Mouse (Mus musculus) heart, postnatal 4 days (tissue): ENCODE measurements around the gene Kif1b. TPM values are rescaled to one million over a fixed set of nuclear protein-coding genes. Genes with fewer than 3 reads are reported as not detected.

Experiments
- DNase-seq: peaks from one replicate; pipeline ENCODE4 v3.0.0; 2021
- total RNA-seq, 2 experiments: library from RNA; stranded (reverse); gene quantifications; 2 replicates each; pipeline ENCODE4 v1.2.3; 2021

Gene Kif1b
- total RNA-seq, 2 experiments from 2014 or later = 139 to 143 TPM

DNA sequence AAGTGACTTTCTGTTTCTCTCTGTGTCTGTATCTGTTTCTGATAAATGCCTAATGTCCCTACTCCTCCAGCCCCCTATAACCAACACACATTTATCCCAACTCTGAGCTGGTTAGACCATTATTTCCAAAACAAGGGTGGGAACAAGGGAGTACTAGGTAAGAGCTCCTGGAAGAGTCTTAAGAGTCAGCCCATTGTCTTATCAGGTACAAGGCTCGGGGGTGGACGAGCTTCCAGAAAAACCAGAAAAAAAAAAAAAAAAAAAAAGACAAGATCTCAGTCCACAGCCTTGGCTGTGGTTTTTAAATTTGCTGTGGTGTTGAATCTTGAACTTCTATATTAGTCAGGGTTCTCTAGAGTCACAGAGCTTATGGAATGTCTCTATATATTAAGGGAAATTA lies 139.5 kb downstream of the Kif1b start:
- no peak for DNase-seq

DNA sequence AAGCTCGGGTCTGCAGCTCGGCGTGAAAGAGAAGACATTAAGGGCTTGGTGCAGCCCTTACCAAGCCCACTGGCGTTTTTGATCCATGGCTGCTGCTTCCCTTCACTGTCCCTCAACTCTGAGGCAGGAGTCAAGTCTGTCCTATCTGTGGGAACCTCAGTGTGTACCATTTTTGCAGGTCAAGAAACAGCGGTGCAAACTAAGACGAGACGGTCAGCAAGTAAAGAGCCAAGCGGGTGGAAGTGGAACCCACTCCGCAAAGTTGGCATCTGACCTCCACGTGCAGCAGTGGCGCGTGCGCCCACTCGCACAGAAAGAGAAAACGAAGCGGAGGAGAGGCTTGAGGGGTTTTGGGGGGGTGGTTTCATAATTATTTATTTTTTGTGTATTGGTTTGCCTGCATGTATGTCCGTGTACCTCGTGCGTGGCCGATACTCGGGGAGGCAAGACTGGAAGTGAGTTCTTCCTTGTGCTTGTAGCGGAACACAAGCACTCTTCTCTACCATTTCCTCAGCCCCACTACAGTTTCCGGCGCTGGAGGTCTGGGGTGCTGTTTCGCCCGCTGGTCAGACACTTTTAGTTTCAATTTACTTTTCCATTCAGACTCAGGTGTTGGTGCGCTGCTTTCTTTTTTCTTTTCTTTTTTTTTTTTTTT lies 140.4 kb downstream of the Kif1b start:
- DNase-seq = peak; percentile 24

DNA sequence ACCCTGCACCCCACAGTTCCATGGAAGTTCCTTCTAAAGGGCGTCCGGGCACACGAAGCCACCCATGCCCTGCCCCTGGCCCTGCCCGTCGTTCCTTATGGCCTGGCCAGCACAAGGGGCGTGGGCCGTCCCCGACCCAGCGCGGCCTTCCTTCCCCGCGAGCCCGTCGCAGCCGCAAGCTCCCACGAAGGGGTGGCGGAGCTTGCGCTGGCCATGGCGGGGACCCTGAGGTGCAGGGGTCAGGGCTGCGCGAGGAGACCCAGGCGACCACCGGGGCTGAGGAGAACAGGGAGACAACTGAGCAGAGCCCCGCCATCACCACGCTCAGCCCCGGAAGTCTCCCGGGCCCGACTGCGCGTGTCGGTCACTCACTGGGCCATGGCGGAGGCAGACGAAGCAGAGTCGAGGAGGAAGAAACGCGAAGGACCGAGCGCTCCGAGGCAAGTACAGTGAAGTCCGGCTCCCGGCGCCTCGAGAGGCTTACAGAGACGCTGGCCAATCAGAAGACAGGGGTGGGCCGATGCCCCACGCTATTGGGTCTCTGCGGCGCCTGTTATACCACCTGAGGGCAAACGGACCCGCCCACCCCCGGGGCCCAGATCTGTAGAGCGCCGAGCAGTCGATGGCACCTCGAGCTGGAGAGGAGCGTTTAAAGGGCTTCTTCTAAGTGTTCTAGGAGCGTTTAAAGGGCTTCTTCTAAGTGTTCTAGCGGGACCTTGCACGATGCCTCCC lies 141.1 kb downstream of the Kif1b start, which contains the start of gene Pgd:
Pgd (minus strand) TSS at position 557 of the 732 bp plus-strand sequence.
- DNase-seq = peak; percentile 97

DNA sequence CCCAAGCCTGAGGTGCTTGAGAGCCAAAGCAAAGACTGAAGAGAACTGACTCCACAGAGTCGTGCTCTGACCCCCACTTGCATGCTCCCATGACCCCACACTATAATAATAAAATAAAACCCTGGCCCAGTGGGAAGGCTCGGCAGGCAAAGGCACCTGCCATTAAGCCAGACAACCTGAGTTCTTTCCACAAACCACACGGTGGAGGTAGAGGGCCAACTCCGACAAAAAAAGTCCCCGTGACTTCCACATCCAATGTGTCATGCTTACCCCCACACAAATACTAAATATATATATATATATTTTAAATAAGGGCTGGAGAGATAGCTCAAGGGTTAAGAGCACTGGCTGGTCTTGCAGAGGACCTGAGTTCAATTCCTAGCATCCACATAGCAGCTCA lies 143.3 kb downstream of the Kif1b start:
- DNase-seq = no peak

DNA sequence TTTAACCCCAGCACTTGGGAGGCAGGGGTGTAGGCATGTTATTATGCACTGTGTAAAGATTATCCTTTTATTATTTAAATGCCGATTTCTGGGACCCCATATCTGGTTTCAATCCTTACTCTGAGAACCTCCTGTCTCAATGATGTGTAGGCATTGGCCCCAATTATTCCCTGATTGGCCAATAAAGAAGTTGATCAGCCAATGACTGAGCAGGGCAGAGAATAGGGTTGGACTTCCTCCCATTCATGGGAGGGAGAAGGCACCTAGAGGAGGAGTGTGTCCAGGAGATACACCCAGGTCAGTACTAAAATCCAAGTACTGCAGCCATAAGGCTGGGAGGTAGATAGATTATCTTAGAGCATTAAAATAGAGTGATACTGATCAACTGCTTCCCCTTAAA lies 144.3 kb downstream of the Kif1b start:
- DNase-seq = no peak

DNA sequence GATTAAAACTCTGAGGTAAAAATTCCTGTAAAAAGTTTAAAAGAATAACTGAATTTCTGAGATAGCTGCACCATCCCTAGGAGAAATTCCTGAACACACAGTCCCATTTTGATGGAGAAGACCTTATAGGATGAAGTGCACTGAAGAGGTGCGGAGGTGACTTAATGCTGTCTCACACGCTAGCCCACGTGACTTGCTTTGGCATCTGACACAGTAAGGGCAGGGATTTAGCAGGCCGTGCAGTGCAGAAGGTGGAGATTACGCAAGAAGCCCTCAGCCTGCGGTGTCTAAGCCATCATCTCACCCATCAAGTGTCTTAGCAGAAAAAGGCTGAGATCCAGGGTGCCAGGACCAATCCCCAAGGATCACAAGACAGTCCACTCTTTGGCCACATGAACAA lies 146.3 kb downstream of the Kif1b start:
- no peak for DNase-seq

DNA sequence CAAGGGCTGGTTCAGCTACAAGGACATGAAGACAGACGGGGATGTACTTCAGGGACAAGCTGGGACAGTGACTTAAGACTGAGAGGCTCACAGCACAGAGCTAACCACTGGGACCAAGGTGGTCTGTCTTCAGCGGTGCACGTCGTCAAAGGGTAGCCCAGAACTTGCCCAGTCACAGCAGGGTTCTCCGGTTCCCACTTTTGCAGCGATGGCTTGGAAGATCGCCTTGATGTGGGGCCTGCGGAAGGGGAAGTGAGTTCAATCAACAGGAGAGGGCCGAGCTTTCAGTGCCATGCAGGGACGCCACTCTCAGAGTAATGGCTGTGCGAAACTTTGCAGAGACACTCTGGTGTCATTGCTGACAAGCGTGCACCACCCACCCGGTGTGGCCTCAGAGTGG lies 147.6 kb downstream of the Kif1b start:
- no peak for DNase-seq

DNA sequence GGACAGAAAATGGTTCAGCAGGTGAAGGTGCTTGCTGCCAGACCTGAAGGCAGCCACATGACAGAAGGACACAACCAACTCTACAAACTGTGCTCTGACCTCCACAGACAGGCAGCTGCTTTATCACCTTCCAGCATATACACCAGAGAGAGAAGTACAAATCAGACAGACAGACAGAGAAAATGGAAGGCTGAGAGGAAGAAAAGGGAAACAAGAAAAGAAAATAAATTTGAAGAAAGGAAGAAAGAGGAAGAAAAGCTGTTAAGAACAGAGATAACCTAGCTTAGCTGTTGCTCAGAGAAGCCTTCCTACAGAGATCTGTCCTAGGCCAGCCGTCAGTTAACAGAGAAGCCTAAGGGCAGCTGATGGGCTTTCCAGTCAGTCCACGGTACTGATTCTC lies 148.3 kb downstream of the Kif1b start:
- DNase-seq = no peak

DNA sequence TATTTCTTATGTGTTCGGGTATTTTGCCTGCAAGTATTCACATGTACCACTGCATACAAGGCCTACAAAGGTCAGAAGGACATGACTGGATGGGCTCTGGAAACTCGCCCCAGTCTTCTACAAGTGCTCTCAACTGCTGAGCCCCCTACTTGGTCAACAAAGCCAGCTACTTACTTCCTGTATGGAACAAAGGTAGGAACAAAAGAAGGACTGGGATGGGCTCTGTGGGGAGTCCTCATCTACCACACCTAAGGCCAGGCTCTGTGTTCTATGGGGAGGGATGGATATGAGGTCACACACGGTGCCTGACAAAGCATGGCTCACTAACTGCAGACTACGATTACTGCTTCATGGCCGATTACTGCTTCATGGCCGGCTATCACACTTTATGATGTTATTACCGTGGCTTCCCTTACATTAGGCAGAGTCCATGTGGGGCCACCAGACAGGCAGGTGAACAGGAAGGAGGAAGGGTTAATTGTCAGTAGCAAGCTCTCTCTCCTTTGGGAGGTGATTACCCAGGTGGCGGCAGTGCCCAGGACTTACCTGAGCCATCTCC lies 150.0 kb downstream of the Kif1b start:
- no peak for DNase-seq

DNA sequence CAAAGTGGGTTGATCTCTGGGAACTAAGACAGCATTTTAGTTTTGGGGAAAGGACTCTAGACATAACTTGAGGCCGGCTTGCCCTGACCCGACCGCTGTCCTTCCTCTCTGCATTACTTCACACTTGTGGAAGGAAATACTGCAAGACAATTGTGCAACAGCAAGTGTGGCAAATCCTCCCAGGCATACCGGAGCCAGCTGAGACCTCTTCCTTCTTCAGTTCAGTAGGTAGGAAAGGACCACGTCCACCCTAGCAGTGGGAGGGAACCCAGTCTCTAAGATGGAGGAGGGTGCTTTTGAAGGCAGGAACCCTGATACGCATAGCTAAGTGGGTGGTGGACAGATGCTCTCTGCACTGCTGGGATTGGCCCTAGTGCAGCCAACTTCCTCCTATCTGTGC lies 151.8 kb downstream of the Kif1b start:
- DNase-seq = no peak

DNA sequence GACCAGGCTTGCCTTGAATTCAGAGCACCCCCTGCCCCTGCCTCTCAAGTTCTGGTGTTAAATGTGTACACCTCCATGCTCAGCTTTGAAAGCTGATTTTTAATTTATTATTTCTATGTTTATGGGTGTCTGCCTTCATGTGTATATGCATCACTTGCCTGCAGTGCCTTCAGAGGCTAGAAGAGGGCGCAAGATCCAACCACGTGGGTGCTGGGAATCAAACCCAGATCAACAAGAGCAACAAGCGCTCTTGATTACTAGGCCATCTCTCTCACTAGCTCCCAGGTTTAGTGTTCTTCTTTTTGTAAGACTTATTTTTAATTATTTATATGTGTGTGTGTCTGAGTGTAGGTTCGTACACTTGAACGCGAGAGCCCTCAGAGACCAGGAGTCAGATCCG lies 152.6 kb downstream of the Kif1b start:
- no peak for DNase-seq

DNA sequence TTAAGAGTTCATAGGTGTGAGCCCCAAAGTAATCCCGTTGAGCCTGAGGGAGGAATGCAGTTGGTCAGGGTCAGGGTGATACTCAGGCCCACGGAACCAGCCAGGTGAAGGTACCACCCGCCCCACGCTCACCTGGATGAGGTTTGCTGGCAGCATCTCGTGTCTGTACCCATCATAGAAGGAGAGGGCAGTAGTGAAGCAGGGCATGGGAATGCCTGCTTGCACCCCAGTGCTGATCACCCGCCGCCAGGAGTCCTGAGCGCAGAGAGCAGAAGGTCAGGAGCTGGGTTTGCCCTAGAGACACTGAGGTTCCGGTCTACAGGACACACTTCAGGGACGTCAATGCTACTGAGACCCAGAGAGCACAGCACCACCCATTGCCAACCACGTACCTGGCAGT lies 156.8 kb downstream of the Kif1b start:
- no peak for DNase-seq

DNA sequence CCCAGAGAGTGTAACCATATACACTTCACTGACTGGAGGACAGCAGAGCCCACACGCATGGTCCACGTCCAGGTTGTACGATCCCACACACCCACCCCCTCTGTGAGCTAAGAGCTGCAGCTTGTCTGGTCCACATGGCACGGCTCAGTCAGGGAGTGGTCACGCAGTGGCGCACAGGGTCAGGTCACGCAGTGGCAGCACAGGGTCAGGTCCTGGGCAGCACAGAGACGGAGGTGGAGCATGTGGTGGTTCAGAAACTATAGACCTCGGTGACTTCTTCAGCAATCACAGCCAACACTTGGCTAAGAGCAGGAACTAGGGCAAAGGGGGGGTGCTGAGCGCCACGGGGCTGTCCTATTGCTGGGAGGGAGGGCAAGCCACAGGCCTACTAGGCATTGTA lies 157.2 kb downstream of the Kif1b start:
- no peak for DNase-seq

DNA sequence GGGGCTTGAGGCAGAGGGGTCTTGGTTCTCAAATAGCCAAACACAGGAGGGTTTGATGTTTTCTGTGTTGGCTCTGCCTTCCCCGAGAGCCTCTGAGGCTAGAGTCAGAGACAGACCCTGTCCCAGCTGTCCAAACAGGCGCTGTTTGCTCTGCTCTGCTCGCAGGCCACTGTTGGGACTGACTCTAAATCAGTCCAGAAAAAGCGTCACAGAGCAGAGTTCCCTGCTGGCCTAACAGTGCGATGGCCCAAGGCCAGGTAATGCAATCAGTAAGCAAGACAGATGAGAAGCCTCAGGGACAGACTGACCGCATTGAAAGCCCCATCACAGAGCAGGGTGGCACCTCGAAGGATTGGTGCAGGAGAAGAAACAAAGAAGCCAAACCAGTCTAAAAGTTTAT lies 157.9 kb downstream of the Kif1b start:
- DNase-seq = peak; percentile 38

DNA sequence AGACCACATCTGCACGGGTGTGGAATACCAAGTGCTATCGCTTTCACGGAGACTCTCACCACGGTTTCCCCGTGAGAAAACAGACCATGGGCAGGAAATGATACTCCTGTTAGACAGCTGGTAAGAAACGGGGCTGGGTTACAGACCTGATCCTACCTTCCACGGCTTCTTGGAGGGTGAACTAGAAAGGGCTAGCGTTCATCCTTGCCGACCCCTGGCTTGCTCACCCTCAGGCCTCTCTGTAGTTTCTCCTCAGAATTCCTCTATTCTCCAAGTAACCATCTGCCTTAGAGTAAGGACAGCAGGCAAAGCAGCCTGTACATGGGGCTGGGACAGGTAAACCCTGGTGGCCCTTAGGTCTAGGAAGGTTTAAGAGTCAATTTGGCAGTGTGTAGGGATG lies 158.3 kb downstream of the Kif1b start:
- DNase-seq = no peak

DNA sequence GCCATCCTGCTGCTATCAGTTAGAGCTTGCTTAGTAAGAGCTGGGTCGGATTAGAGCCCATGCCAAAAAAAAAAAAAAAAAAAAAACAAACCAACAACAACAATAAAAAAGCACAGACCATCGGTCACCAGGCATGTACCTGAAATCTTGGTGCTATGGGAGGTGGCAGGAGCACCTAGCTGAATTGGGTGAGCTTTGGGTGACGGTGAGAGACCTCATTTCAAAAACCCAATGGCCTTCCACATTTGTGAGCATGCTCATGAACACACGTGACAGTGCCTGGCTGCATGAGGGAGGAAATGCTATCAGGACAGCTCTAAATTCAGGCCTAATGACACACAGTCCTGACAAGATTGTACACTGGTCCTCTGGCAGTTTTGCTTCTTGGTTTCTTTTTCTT lies 159.4 kb downstream of the Kif1b start:
- DNase-seq = no peak

DNA sequence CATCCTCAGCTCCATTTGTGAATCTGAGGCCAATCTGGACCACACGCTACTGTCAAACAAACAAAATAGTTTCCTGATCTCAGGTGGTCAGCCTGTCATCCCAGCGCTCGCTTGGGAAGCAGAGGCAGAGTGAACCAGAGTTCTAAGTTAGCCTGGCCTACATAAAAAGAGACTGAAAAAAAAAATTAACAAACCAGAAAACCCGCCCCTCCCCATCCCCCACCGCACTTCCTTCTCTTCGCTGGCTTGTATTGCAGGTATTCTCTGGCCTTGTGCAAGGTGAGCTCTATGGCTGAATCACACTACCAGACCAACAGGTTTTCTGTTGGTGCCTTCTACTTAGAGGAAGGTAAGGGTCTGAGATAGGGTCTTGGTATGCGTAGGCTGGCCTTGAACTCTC lies 160.0 kb downstream of the Kif1b start:
- DNase-seq = no peak

DNA sequence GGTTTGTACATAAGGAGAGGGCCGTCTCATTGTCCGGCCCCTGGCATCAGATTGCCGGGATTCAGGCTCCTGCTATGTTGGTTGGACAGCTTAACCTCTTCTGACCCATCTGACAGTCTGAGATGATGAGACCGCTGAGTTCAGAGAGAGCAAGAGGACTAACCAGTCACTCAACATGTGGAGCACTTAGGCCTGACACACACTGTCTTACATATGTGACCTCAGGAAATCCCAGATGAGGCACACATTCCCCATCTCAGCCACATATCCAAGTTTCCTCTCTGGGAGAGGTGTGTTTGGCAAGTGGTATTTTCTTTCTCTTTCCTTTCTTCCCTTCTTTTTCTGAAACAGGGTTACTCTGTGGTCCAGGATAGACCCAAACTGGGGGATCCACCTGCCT lies 162.3 kb downstream of the Kif1b start:
- DNase-seq = no peak

DNA sequence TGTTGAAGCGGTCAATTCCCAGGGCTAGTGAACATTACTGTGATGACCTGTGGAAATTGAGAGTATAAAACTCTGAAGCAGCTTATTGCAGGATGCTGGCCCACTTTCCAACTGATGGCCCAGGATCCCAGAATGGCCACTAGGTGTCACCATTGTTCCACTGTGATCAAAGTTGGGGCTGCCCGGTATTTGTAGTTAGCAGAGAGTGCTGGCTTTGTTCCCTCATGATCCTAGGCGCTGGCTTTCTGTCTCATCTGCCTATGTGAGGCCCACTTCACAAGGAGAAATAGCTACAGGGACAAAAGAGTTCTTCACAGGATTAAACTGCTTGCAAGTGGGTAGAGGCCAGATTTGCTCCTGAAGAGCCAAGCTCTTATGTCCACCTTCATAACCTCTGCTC lies 163.0 kb downstream of the Kif1b start:
- peak; percentile 87 for DNase-seq

DNA sequence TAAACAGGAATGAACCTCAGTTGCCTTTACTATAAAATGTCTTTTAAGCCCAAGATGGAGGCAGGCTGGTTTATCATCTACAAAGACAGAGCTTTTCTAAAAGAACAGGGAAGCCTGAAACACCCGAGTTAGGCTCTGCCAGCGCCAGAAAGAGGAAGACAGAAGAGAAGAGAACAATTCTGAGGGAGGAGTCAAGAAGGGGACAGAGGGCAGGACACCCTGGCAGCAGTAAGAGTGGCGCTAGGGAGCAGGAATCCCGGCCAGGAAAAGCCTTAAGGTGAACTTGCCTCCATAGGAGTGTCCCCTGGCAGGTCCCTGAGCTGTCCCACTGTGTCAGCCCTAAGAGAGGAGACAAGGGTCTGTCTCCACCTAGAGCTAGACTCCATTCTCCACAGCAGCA lies 163.9 kb downstream of the Kif1b start:
- no peak for DNase-seq

DNA sequence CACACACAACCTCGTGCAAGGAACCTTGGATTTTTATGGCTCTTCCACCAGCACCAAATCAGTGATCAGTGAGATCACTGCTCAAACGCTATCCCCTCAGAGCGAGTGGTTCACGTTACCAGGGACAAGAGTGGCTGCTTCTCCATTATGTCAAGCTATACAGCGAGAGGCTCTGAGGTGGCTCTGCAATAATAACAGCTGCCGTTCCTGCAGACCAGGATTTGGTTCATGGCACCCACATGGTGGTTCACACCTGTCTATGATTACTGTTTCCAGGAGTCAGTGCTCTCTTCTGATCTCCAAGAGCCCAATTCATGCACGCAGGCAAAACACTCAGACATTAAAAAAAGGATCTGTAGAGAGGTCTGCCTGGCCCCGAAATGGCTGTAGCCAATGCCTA lies 169.0 kb downstream of the Kif1b start:
- no peak for DNase-seq

DNA sequence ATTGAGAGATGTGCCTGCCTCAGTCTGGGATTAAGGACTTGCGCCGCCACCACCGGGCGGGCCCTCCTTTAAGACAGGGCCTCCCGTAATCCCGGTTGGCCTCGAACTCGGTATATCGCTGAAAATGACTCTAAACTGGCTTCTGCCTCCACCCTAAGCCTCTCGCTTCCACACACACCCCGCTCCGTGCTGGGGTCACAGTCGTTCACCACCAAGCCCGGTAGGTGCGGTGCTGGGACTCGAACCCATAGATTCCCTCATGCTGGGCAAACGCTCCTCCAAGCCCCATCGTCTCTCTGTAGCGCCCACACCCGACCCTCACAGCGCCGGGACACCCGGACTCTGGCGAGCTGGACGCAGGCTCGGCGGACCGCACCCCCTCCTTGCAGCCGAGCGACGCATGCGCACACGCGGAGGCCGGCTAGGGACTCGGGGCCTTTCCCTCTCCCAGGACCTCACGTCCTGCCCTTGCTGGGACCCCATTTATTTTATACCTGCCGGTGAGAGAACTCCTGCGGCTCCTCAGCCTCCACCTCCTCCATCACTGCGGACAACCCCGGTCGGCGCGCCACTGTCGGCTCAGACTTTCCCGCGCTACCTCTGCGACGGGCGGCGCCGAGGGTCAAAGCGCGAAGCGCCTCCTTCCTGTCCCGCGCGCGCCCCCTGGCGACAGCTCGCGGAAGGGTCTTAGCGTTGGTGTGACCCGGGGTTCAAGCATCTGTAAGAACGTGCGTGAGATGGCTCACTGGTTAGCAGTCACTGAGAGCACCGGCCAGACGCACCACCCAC lies 170.3 kb downstream of the Kif1b start, which contains the start of gene Cenps:
Cenps (minus strand) TSS at position 648 of the 789 bp plus-strand sequence.
- DNase-seq = peak; percentile 94
